Mouse (Mus musculus) ZHBTc4 (cell line): ENCODE data around the gene B3gnt6.
A peak's percentile ranks its signal among the peaks of the same experiment; 100 is the strongest.
"Not testable (repeated sequence)": the region's sequence is repeated elsewhere in the genome, so short reads cannot be mapped to it uniquely, and the experiment has no call there.

Source experiments
- DNase-seq: peaks from one replicate; pipeline ENCODE4 v3.0.0-alpha.2; 2011; ENCODE audit warnings: low read depth, low spot score

The B3gnt6 gene

DNA sequence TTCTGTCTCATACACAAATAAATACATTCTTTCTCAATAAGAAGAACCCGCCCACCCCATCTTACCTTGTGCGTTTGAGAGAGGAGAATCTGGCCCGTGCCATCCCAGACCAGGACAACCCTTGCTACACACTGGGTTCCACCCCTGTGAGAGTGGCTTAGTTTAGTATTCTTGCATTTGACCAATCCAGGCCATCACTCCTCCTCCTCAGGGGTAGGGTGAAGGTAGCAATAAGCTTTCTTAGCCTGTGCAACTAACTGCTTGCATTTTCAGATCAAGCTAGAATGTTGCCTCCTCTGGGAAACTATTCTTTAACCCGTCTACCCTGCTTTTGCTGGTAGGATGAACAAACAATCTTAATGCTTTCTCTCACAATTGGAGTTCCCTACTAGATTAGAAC is at the start of gene B3gnt6:
TSS of gene B3gnt6 (minus strand) at position 101 of the 400 bp plus-strand sequence.
- DNase-seq: no peak

DNA sequence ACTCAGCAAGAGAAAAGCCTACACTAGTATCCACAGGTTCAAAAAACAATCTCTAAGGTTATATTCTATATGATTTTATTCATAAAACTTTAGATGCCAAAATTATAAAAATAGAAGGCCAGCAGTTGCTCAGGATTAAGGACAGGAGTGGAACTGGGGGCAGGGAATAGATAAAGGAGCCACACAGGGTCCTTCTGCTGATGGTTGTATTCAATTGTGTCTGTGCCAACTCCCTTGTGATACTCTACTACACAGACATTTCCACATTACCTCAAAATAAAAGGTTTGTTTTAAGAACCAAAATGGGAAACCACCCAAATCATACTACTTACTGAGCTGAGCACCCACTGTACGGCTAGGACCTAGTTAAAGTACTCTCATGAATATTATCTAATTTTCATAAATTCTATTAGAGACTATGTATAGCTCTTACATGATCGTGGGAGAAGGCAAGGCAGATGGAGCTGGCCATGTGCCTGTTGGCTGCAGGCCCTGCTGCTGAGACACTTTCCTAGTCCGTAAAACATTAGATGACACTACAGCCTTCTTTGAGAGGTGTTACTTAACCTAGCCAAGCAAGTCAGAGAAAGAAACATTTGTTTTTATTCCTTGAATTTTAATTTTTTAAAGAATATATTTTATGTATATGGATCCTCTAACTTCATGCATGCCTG is 37.5 kb upstream of the B3gnt6 start:
- no peak for DNase-seq

DNA sequence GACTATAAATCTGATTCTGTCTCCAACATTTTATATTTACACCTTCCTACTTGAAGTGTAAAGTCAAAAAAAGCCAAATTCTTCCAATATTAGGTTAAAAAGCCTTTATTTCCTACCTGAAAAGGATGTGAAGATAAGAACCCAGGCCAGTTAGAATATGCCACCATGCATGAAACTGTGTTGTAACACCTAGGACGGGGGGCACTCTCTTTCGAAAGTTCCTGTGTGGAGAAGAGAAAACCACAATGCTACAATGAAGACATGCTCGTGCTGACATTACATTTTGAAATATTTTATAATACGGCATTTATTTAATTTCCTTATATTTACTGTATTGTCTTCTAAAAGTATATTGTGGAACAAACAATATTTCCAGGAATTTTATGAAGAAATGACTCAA is 24.5 kb upstream of the B3gnt6 start:
- no peak for DNase-seq

DNA sequence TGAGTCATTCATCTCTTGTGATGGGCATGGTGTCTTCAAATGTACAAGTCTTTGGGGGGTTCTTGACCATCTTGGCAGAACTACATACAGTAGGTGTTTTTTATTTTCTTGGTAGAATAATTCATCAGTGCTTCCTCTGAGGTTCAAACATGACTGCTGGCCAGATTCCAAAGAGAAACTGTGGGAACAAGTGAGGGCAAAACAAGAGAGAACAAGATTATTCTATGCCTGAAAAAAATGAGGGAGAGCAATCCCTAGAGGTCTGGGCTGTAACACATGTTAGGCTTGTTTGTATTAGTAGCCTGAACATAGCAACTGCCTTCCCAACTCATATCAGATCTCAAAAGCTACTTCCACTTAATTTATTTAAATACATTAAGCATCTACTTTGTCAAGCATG is 17.4 kb upstream of the B3gnt6 start:
- no peak for DNase-seq

DNA sequence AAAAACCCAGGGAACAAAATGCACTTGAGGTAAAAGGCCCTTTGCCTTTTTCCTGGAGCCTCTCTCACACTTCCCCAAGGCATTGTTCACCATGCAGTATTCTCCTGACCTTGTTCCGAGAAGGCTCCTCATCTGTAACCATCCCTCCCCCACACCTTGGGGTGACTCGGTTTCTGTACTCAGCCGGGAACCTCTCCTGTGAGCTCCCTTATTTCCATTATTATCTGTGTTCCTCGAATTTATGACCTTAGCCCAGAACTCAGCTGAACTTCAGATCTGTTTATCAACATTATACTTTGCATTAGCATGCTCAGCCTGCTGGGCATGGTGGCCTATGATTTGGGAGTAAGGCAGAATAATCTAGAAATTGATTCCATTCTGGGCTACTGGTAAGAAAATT is 3.7 kb upstream of the B3gnt6 start:
- no peak for DNase-seq

DNA sequence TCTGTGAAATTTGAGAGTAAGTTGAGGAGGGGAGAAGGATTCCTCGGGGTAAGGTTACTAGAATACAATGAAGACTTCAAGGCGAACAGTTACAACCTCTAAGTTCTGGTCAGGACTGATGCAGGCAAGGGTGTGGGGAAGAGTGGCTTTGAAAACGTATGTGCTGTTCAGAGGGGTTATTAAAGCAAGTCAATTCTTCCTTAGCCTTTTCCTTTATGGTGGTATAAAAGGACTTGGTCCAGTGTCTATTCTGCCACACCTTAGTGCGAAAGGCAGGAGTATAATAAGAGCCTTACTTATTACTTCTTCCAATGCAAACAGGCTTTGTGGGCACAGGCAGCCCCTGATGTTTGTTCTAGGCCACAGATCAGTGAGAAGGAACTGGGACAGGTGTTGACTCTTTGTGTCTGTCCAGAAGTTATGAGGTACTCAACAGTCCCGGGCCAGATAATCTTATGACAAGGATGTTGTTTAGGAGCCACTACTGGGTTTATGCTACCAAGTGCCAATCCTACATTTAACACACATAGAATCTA is 2.3 kb upstream of the B3gnt6 start:
- DNase-seq: no peak

DNA sequence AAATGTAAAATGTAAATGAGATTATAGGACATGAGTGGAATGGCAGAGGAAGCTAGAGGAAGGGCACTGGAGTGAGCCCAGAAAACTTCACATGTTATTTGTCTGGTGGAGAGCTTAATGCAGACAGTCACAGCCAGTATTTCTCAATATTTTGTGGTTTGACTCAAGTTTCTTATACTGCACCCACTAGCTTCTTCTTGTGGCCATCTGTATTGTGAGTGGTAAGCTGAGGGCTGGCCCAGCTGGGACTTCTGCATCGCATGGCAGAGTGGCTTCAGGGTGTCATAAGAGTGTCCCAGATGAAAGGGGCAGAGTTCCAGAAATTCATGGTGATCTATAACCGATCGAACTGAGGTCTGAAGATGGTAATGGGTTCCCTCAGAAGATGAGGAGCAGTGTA is 1.1 kb upstream of the B3gnt6 start:
- DNase-seq: no peak

DNA sequence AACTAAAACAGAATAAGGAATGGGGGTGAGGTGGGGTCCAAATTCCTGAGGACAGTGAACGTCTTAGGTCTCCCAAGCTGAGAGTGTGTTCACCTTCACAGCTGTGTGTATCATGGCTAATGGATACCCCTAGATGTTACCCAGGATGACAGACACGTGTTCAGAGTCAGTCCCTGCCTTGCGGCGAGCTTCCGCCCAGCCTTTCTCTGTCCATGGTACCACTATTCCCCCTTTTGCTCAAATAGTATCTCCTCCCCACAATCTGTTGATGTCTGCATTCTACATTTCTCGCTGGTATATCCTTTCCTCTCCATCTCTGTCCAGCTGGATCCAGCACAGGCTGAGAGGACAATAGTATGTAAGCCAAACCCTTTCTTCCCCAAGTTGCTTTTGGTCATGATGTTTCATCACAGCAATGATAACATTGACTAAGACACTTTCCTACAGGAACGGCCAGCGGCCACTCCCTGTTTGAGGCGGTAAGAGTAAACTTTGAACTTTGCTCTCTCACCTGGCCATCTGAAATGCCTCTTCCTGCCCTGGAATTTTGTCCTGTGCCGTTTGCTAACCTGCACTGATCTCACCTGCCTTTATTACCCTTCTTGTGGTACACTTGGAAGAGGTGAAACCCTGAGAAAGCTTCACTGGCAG is 4.0 kb downstream of the B3gnt6 start:
- peak; percentile 32 for DNase-seq

DNA sequence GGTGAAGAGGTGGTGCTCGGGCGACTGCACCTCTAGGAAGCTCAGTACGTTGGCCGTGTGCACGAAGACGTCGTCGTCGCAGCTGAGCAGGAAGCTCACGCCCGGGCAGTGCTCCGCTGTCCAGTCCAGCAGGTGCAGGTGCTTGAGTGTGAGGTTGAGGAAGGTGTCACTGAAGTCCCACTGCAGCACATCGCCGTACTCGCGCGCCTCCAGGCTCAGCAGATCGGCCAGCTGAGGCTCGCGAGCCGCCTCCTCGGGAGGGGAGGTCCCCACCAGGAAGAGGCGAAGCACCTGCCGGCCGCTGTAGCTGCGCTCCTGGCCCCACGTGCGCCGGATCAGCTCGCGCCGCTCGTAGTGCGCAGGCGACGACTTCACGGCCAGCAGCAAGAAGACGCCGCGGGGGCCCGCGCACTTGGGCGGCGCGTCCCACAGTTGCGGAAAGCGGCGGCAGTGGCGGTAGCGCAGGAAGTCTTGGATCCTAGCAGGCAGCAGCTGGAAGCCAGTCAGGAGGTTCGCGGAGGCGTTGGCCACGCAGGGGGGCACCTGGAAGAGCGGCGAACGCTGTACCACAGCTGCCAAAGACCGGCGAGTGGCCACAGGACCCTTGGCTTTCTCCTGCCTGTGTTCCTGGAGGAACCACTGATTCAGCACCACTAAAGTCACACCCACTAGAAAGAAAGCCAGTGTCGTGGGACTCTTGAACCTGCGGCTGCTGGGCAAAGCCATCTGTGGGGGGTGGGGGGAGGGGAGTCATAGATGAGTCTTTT is 5.1 kb downstream of the B3gnt6 start:
- peak; percentile 70 for DNase-seq

DNA sequence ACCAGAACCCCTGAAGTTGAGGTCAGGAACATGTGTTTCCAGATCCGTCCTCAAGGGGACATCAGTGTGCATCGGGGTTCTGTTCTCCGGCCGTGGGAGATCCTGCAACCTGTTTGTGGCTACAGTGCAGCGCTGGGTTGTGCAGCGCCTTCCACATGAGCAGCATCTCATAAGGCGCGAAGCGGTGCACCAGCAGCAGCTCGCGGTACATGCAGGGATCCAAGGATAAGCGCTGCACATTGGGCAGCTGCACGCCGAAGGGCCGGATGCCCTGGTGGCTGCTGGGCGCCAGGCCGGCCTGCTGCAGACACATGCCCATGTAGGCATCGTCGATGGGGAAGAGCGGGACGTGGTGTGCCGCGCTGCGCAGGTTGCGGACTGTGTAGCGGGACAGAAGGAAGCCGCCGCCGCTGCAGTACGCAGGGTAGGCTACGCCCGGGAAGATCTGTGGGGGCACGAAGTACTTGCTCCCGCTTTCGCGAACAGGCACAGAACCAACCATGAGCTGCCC is 5.7 kb downstream of the B3gnt6 start:
- peak; percentile 77 for DNase-seq

DNA sequence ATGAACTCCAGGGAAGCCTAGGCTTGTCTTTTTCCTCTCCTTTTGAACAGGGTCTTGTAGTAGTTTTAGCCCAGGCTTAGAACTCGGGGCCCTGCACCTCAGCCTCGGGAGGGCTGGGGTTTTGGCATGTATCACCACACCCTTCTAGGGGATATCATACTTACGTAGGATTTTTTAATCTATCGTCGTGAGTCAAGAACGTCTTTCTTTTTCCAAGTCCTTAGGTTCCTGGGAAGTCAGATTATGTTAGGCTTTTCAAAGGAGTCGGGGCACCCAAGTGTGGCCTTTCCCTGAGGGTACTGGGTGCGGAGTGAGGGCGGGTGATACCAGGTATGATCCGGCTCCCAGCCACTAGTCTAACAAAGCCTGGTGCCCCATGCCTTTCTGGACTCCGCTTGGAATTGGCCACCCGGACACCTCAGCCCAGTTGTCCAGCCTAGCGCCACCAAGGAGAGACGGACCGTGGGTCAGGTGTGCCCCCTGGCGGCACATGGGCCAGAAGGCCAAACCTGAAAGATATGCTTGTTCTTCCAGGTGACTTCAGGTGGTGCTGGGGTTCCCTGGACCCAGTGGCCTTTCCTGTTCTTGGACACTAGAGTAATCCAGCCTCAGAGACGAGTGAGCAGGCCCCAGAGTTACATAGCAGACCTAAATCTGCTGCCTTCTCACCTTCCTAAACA is 7.6 kb downstream of the B3gnt6 start:
- peak; percentile 48 for DNase-seq

DNA sequence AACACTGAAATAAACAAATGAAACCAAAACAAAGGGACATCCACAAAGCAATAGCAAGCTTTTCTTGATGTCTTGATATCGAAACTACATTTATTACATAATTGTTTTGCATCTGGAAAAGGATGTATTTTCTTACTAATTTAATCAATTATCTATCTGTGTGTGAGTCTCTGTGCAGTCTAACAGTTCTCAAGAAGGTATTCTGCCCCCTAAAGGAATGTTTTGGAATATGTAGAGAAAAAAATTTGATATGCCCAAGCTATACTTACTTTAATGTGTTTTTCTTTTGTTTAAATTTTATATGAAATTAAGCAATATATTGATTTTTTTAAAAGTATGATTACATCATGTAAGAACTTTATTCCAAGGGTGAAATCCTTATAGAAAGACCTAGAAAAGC is 8.7 kb downstream of the B3gnt6 start:
- no peak for DNase-seq

DNA sequence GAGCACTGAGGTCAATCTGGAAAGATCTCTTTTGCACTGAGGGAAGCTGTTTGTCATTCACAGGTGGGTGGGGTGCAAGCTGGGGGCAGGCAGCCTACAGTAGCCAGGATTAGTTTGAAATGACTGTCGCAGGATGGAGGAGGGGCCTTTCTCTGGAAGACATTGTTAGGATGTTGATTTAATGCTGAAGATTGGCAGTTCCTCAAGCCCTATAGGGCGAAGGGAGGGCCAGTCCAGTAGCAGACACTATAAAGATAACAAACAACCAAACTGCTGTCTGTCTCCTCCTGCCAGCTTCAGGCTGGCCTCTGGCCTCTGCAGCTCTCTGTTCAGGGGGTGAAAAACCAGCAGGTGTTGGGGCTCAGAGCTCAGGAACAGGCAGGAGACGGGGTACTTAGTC is 9.5 kb downstream of the B3gnt6 start:
- peak; percentile 33 for DNase-seq

DNA sequence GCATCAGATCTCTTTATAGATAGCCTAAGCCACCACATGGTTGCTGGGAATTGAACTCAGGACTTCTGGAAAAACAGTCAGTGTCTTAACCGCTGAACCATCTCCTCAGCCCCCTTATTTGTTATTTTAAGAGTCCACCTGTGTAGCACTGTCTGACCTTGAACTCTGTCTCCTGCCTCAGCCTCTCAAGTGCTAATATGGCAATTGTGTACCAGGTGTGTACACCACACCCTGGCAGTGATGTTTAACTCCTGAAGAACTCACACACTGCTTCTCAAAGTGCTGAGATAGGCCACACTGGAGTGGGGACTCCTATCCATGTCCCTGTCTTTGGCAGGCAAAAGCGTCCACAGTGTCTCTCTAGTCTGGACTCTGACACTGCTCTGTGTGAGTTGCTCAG is 10.6 kb downstream of the B3gnt6 start:
- no peak for DNase-seq

DNA sequence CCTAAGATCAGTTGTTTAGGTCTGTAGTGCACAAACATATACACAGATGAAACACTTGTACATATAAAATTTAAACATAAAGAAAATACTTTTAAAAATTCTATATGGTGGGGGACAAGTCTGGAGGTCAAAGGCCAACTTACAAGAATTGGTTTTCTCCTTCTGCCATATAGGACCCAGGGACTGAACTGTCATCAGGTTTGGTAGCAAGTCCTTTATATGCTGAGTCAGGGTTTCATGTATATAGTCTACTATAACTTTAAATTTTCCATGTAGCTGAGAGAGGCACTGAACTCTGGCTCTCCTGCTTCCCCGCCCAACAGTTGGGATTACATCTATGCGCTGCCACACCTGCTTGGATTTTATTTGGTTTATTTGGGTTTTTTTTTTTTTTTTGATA is 11.0 kb downstream of the B3gnt6 start:
- no peak for DNase-seq

DNA sequence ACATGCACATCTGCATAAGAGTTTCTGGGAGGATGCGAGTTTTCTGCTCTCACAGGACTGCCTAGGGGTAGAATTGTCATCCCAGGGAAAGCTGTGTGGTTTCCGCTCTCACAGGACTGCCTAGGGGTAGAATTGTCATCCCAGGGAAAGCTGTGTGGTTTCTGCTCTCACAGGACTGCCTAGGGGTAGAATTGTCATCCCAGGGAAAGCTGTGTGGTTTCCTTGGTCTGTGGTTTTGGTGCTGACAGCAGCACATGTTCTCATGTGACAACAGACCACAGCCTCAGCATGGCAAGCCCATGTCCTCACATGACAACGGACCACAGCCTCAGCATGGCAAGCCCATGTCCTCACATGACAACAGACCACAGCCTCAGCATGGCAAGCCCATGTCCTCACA is 11.9 kb downstream of the B3gnt6 start:
- DNase-seq: not testable (repeated sequence)

DNA sequence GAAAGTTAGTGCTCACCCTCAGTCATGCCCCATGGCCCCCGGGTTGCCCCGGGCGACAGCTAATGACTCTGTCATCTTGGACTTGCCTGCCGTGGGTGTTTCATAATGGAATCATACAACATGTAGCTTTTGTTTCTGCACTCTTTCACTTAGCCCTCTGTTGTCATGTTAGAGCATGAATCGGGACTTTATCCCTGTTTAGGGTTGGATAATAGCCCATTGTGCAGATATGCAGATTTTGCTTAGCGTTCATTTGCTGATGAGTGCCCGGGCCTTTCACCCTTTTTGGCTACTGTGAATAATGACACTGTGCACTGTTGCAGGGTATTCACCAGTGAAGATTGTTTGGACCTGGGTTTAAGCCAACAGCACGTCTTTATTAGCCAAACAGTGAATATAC is 12.6 kb downstream of the B3gnt6 start:
- DNase-seq: no peak

DNA sequence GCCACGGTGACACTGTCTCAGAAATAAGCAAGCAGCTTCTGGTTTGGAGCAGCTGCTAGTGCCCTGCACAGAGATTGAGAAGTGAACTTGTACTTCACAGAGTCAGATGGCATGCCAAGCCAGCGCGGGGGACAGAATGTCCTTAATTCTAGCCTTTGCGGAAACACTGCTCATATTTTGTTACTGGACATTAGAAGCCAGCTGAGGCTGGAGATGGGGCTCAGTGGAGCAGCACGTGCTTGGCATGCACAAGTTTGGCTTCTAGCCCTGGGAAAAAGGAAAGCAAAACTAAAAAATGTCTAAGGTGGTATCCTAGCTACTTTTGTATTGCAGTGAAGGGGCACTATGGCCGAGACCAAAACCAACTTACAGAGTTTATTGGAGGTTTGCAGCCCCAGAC is 14.0 kb downstream of the B3gnt6 start:
- no peak for DNase-seq

DNA sequence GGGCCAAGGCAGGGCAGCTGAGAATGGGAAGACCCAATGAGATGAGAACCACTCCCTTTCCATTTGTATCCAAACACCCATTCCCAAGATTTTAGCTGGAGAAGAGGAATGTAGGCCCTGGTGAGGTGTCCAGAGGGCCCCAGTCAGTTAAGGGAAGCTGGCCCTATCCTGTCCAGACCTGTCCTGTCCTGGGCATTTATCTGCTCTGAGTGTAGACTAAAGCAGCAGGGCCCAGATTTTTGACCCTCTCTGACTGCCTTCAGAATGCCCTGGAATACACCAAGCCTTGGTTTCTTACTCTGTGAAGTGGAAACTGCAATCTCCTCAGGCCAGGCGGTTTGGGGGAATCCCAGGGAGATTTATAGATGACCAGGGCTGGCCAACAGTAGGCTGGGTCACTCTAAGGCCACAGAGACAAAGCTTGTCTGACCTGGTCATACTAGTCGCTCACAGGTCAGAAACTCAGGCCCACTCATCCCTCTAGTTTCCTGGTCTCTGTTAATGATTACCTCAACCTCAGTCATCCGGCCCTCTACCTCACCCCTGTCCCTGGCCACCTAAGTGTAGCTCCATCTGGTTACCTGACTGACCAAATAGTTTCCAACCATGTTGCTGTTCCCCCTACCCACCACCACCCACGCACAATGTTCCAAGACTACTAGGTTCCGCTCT is 20.6 kb downstream of the B3gnt6 start:
- DNase-seq: no peak

DNA sequence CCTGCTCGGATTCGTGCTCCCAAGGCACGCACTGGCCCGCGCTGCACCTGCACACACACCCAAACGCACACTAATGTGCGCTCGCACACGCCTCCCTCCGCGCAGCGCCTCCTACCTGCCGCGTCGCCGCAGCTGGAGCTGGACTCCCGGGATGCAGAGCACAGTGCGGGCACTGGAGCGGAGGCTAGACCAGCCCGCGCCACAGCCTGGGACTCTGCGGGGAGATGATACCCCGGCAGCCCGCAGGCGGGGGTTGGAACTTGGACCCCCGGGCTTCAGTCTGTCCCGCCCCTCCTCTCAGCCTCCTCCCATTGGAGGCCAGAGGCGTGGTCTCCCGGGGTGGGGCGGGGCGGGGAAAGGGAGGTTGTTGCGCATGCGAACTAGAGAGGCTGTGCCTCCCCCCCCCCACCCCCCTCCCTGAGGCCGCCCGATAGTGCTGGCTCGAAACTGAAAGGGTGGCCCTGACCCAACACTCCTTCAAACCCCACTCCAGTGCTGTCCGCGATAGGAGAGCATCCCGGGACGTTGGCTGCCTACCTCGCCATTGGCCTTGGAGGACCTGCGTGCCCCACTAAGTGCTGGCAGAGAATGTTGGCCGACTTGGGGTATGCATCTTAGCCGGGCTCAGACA is 21.2 kb downstream of the B3gnt6 start, which contains the start of gene Capn5:
TSS of gene Capn5 (minus strand) at position 346 of the 631 bp plus-strand sequence.
- peak; percentile 85 for DNase-seq

DNA sequence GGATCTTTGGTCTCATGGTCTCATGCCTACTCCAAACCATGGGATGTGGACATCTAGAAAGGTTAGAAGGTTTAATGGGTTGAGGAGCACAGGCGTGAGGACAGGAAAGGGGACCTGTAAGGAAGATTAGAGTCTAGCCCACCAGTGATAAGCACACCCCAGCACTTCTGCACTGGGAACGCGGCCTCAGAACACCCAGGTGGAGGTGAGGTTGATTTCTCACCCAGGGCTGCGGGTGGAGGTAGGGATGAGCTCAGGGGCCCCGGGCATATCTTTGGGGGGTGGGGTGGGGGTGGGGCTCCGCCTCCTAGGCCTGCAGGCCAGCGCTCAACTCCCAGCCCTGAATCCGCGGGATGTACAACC is 21.7 kb downstream of the B3gnt6 start:
- no peak for DNase-seq
